Mouse (Mus musculus) frontal cortex, adult 2 months (tissue): ENCODE results near the gene Tmem132b. TPM values are rescaled to one million over a fixed set of nuclear protein-coding genes. Genes with fewer than 3 reads are reported as not detected.

Experiments used
- DNase-seq, 2 experiments: peaks; one replicate each; pipeline ENCODE4 v3.0.0; 2022; ENCODE audit warnings: low spot score in 1 of 2; ENCODE audit errors: extremely low spot score in 1 of 2
- polyA plus RNA-seq: library from polyadenylated mRNA; depleted of rRNA; stranded (reverse); fragments of >200 nt; gene quantifications from 2 replicates; pipeline ENCODE4 v1.2.3, GENCODE M21; 2012

The Tmem132b gene
- polyA plus RNA-seq, 1 experiment = 26.8 TPM

- DNase-seq = no peak
These were observed 126.5 kb downstream of the Tmem132b start for GRCm38 (mm10) chr5:125658101-125658500.

- no peak for DNase-seq
These were observed 127.6 kb downstream of the Tmem132b start for GRCm38 (mm10) chr5:125658959-125659749.

GRCm38 (mm10) chr5:125675623-125676022 lies 144.0 kb downstream of the Tmem132b start:
- peak; percentile 60 to 78 for DNase-seq

- DNase-seq = no peak
These were observed 144.6 kb downstream of the Tmem132b start for GRCm38 (mm10) chr5:125676025-125676623.

- DNase-seq = no peak
These were observed 149.3 kb downstream of the Tmem132b start for GRCm38 (mm10) chr5:125680889-125681288.

GRCm38 (mm10) chr5:125683491-125683890 lies 151.9 kb downstream of the Tmem132b start:
- DNase-seq = peak in 1 of 2 experiments; percentile 24

- no peak for DNase-seq
These were observed 154.2 kb downstream of the Tmem132b start for GRCm38 (mm10) chr5:125685681-125686331.

- DNase-seq = no peak
These were observed 161.0 kb downstream of the Tmem132b start for GRCm38 (mm10) chr5:125692538-125692937.

- DNase-seq = peak in 1 of 2 experiments; percentile 45
These were observed 167.8 kb downstream of the Tmem132b start for GRCm38 (mm10) chr5:125699395-125699794.

- DNase-seq = peak in 1 of 2 experiments; percentile 42
These were observed 168.7 kb downstream of the Tmem132b start for GRCm38 (mm10) chr5:125700234-125700633.

- DNase-seq = peak; percentile 44 to 69
These were observed 173.8 kb downstream of the Tmem132b start for GRCm38 (mm10) chr5:125705379-125705778.

- peak; percentile 53 to 86 for DNase-seq
These were observed 177.6 kb downstream of the Tmem132b start for GRCm38 (mm10) chr5:125709160-125709559.

- no peak for DNase-seq
These were observed 195.2 kb downstream of the Tmem132b start for GRCm38 (mm10) chr5:125726815-125727214.

- no peak for DNase-seq
These were observed 195.9 kb downstream of the Tmem132b start for GRCm38 (mm10) chr5:125727436-125727835.

- DNase-seq = no peak
These were observed 196.4 kb downstream of the Tmem132b start for GRCm38 (mm10) chr5:125727936-125728335.

- no peak for DNase-seq
These were observed 196.9 kb downstream of the Tmem132b start for GRCm38 (mm10) chr5:125728521-125728920.

- DNase-seq = no peak
These were observed 202.2 kb downstream of the Tmem132b start for GRCm38 (mm10) chr5:125733806-125734205.

GRCm38 (mm10) chr5:125737105-125737504 lies 205.5 kb downstream of the Tmem132b start:
- no peak for DNase-seq

GRCm38 (mm10) chr5:125743503-125743902 lies 211.9 kb downstream of the Tmem132b start:
- no peak for DNase-seq

GRCm38 (mm10) chr5:125745727-125746126 lies 214.2 kb downstream of the Tmem132b start:
- DNase-seq = no peak

- no peak for DNase-seq
These were observed 219.9 kb downstream of the Tmem132b start for GRCm38 (mm10) chr5:125751481-125751880.
